Mouse (Mus musculus) lung, postnatal 0 days (tissue): ENCODE data around the gene Gria4.

Experiments used
- CTCF ChIP-seq: IDR thresholded peaks from 2 replicates; pipeline ENCODE4 v1.5.1; 2016; ENCODE audit warnings: antibody characterized with exemption, mild to moderate bottlenecking
- EP300 ChIP-seq: IDR thresholded peaks from 2 replicates; pipeline ENCODE4 v1.6.1; 2016; ENCODE audit warnings: antibody characterized with exemption, mild to moderate bottlenecking, control low read depth

GRCm38 (mm10) chr9:4604236-4604635, 191.8 kb downstream of the Gria4 start:
- TF ChIP-seq CTCF (no peak), EP300 (no peak)
